Mouse (Mus musculus) mouse embryonic stem cell (cell line): Measurements from ENCODE around the gene Gm20662.

Source experiments
- in situ Hi-C, 2 experiments: fragments of 300-500 bp; cut with MboI; formaldehyde crosslinking; loops; 1 replicate in 1 of 2; 3 replicates in 1 of 2; pipeline ENCODE4 v1.14.3; 2019 to 2020; ENCODE audit warnings: low sequenced_read_pairs in 2 of 2, low pct_unique_long_range_greater_than_20kb in 1 of 2, mixed read lengths in 1 of 2; ENCODE audit not compliant: unreplicated experiment in 1 of 2

Gene Gm20662

GRCm38 (mm10) chr9:108048566-108048955, 52.4 kb downstream of the Gm20662 start:
- in situ Hi-C loops: no loop called here

- in situ Hi-C loops: no loop called here
These were observed 52.9 kb downstream of the Gm20662 start, which contains the start of gene Gmppb for GRCm38 (mm10) chr9:108049016-108049455. TSS of gene Gmppb (plus strand) at chr9:108049242.

GRCm38 (mm10) chr9:108049561-108050251, 53.6 kb downstream of the Gm20662 start:
- in situ Hi-C loops: no loop called here

- in situ Hi-C loops: no loop called here
These were observed 55.2 kb downstream of the Gm20662 start for GRCm38 (mm10) chr9:108051184-108051930.

- in situ Hi-C loops: no loop called here
These were observed 55.7 kb downstream of the Gm20662 start for GRCm38 (mm10) chr9:108051931-108052220.

- in situ Hi-C loops: no loop called here
These were observed 56.3 kb downstream of the Gm20662 start for GRCm38 (mm10) chr9:108052411-108052810.

- in situ Hi-C loops: no loop called here
These were observed 56.9 kb downstream of the Gm20662 start, which contains the start of gene Amigo3 for GRCm38 (mm10) chr9:108052885-108053664. TSS of gene Amigo3 (plus strand) at chr9:108053159.

- in situ Hi-C loops: no loop called here
These were observed 57.6 kb downstream of the Gm20662 start for GRCm38 (mm10) chr9:108053665-108054225.

- in situ Hi-C loops: no loop called here
These were observed 58.3 kb downstream of the Gm20662 start for GRCm38 (mm10) chr9:108054331-108055040.

- in situ Hi-C loops: no loop called here
These were observed 58.9 kb downstream of the Gm20662 start for GRCm38 (mm10) chr9:108055061-108055460.

- in situ Hi-C loops: no loop called here
These were observed 59.6 kb downstream of the Gm20662 start for GRCm38 (mm10) chr9:108055661-108056237.

- in situ Hi-C loops: no loop called here
These were observed 60.5 kb downstream of the Gm20662 start for GRCm38 (mm10) chr9:108056361-108057261.

- in situ Hi-C loops: no loop called here
These were observed 61.1 kb downstream of the Gm20662 start for GRCm38 (mm10) chr9:108057262-108057562.

- in situ Hi-C loops: no loop called here
These were observed 62.1 kb downstream of the Gm20662 start for GRCm38 (mm10) chr9:108058291-108058690.

- in situ Hi-C loops: no loop called here
These were observed 66.0 kb downstream of the Gm20662 start for GRCm38 (mm10) chr9:108062142-108062541.

GRCm38 (mm10) chr9:108063361-108063760, 67.2 kb downstream of the Gm20662 start:
- in situ Hi-C loops: no loop called here

GRCm38 (mm10) chr9:108065491-108066011, 69.4 kb downstream of the Gm20662 start:
- in situ Hi-C loops: loop anchor here (5.0 kb wide), 1 partner anchor 163 kb away; no protein-coding TSS in a partner anchor
